Mouse (Mus musculus) CD4-positive helper T cell, adult 2 months (primary cell): ENCODE measurements around the gene Cacna2d2.

ENCODE experiments used
- DNase-seq: peaks from one replicate; pipeline ENCODE4 v3.0.0-alpha.2; 2012; ENCODE audit warnings: low read depth, missing footprints, low spot score

Cacna2d2 gene

GRCm38 (mm10) chr9:107400666-107401285 is 1.4 kb downstream of the Cacna2d2 start:
- DNase-seq = no peak

- DNase-seq = no peak
Measured at GRCm38 (mm10) chr9:107403116-107403515, 3.7 kb downstream of the Cacna2d2 start.

GRCm38 (mm10) chr9:107409449-107409848 is 10.0 kb downstream of the Cacna2d2 start:
- DNase-seq = no peak

- no peak for DNase-seq
Measured at GRCm38 (mm10) chr9:107417106-107417505, 17.7 kb downstream of the Cacna2d2 start.

GRCm38 (mm10) chr9:107419491-107420244 is 20.3 kb downstream of the Cacna2d2 start:
- no peak for DNase-seq

- no peak for DNase-seq
Measured at GRCm38 (mm10) chr9:107420898-107421297, 21.5 kb downstream of the Cacna2d2 start.

GRCm38 (mm10) chr9:107422878-107423277 is 23.5 kb downstream of the Cacna2d2 start:
- DNase-seq = no peak

GRCm38 (mm10) chr9:107424485-107425175 is 25.2 kb downstream of the Cacna2d2 start:
- no peak for DNase-seq

GRCm38 (mm10) chr9:107427876-107428275 is 28.5 kb downstream of the Cacna2d2 start:
- DNase-seq = no peak

GRCm38 (mm10) chr9:107428451-107429186 is 29.2 kb downstream of the Cacna2d2 start:
- DNase-seq = no peak

GRCm38 (mm10) chr9:107430445-107430844 is 31.0 kb downstream of the Cacna2d2 start:
- DNase-seq = no peak

- DNase-seq = no peak
Measured at GRCm38 (mm10) chr9:107432546-107432945, 33.1 kb downstream of the Cacna2d2 start.

- no peak for DNase-seq
Measured at GRCm38 (mm10) chr9:107434851-107435250, 35.4 kb downstream of the Cacna2d2 start.

GRCm38 (mm10) chr9:107435285-107435684 is 35.9 kb downstream of the Cacna2d2 start:
- no peak for DNase-seq

GRCm38 (mm10) chr9:107442891-107443290 is 43.5 kb downstream of the Cacna2d2 start:
- no peak for DNase-seq

GRCm38 (mm10) chr9:107443324-107443723 is 43.9 kb downstream of the Cacna2d2 start:
- no peak for DNase-seq

- DNase-seq = no peak
Measured at GRCm38 (mm10) chr9:107445011-107445471, 45.6 kb downstream of the Cacna2d2 start.

- DNase-seq = no peak
Measured at GRCm38 (mm10) chr9:107448805-107449517, 49.5 kb downstream of the Cacna2d2 start.

- no peak for DNase-seq
Measured at GRCm38 (mm10) chr9:107451400-107451799, 52.0 kb downstream of the Cacna2d2 start.

- DNase-seq = no peak
Measured at GRCm38 (mm10) chr9:107451891-107452521, 52.6 kb downstream of the Cacna2d2 start.

- DNase-seq = peak; percentile 23
Measured at GRCm38 (mm10) chr9:107452552-107452951, 53.1 kb downstream of the Cacna2d2 start.
